Mouse (Mus musculus) liver, adult 2 months (tissue): ENCODE results near the gene Gata1. TPM values are rescaled to one million over a fixed set of nuclear protein-coding genes. Genes with fewer than 3 reads are reported as not detected.
"Not testable (repeated sequence)": the region's sequence is repeated elsewhere in the genome, so short reads cannot be mapped to it uniquely, and the experiment has no call there.

ENCODE experiments used
- DNase-seq: peaks from one replicate; pipeline ENCODE4 v3.0.0-alpha.2; 2011; ENCODE audit warnings: low read depth, low spot score; ENCODE audit errors: extremely low read depth
- H3K27ac ChIP-seq: fragments of 200-500 bp; replicated peaks from 2 replicates; pipeline ENCODE4 v1.5.1; 2012; ENCODE audit warnings: low read depth, mild to moderate bottlenecking, control low read depth, inconsistent platforms, low read length; ENCODE audit not compliant: insufficient read depth
- H3K27me3 ChIP-seq: fragments of 200-500 bp; 2 replicates; pipeline ENCODE4 v1.6.1; 2012; ENCODE audit warnings: mild to moderate bottlenecking, moderate library complexity, low read length, inconsistent platforms; ENCODE audit not compliant: control insufficient read depth, insufficient read depth
- H3K36me3 ChIP-seq: fragments of 200-500 bp; 2 replicates; pipeline ENCODE4 v1.6.1; 2012; ENCODE audit warnings: low read length, inconsistent platforms; ENCODE audit not compliant: control insufficient read depth, insufficient read depth
- H3K4me1 ChIP-seq: fragments of 200-500 bp; 2 replicates; pipeline ENCODE4 v1.6.1; 2011; ENCODE audit warnings: low read length; ENCODE audit not compliant: control insufficient read depth, insufficient read depth
- H3K4me3 ChIP-seq: fragments of 200-500 bp; 2 replicates; pipeline ENCODE4 v1.5.1; 2011; ENCODE audit warnings: low read depth, mild to moderate bottlenecking, control low read depth, low read length, moderate library complexity; ENCODE audit not compliant: insufficient read depth
- H3K79me2 ChIP-seq: fragments of 200-500 bp; 2 replicates; pipeline ENCODE4 v1.6.1; 2012; ENCODE audit warnings: inconsistent platforms, mild to moderate bottlenecking, low read length, moderate library complexity; ENCODE audit not compliant: control insufficient read depth, insufficient read depth
- H3K9ac ChIP-seq: fragments of 200-500 bp; 2 replicates; pipeline ENCODE4 v1.6.1; 2012; ENCODE audit warnings: low read depth, mild to moderate bottlenecking, control low read depth, inconsistent platforms, low read length
- CTCF ChIP-seq: fragments of 200-500 bp; IDR thresholded peaks from 2 replicates; pipeline ENCODE4 v1.5.1; 2011; ENCODE audit warnings: low read depth, low read length, control low read depth
- POLR2A ChIP-seq: fragments of 200-500 bp; IDR thresholded peaks from 2 replicates; pipeline ENCODE4 v1.6.1; 2011; ENCODE audit warnings: low read length, control low read depth; ENCODE audit not compliant: insufficient read depth; ENCODE audit errors: extremely low read depth
- WGBS: fragments of 180-500 bp; shearing (Covaris S2); methylation state at CpG from one replicate; pipeline ENCODE4 v1.1.7; 2018; 5-methylcytosine and 5-hydroxymethylcytosine counted together
- polyA plus RNA-seq: library from polyadenylated mRNA; depleted of rRNA; stranded (reverse); fragments of >200 nt; gene quantifications from 2 replicates; pipeline ENCODE4 v1.2.3, GENCODE M21; 2012; rRNA removed
- total RNA-seq: library from RNA; depleted of rRNA; stranded (reverse); fragments of >200 nt; gene quantifications from 2 replicates; pipeline ENCODE4 v1.2.3, GENCODE M21; 2014; rRNA removed

Gene Gata1
- total and polyA plus RNA-seq, 2 experiments, result 0.09 TPM; not detected in 1

DNA sequence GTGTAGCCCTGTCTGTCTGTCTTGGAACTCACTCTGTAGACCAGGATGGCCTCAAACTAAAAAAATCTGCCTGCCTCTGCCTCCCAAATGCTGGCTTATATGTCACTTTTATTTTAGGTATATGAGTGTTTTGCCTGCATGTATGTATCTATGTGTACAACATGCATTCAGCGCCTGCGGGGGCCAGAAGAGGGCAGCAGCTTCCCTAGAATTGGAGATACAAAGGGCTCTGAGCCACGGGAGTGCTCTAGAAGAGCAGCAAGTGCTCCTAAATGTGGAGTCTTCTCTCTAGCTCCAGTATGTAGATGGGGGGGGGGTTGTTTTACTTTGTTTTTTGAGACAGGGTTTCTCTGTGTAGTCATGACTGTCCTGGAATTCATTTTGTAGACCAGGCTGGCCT lies 62.2 kb downstream of the Gata1 start:
- not testable (repeated sequence) for H3K36me3 ChIP-seq, H3K27me3 ChIP-seq, DNase-seq, H3K9ac ChIP-seq, H3K4me1 ChIP-seq, H3K27ac ChIP-seq, H3K4me3 ChIP-seq, H3K79me2 ChIP-seq
- peak; percentile 22; the same call in 1 of the 2 replicates for TF ChIP-seq CTCF
- WGBS, result 7% methylated on average over 3 of the region's 3 CpGs

DNA sequence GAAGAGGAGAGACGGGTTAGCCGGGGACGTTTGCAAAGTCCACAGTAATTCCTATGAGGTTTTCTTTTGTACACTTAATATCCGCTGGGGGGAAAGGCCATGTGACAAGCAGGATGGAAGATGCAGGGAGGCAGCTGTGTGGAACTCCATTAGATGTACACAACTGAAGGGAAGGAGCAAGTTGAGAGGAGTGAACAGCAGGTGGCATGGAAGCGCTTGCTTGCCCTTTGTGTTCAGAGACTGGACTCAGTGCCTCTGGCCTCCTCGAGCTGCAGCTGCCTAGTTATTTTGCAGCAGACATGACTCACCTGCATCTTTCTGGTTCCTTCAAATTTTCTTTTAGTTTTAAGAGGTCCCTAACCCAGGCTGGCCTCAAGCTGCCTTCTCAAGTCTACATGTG lies 67.4 kb downstream of the Gata1 start:
- H3K4me3 ChIP-seq, result no peak overlapping the region
- no peak overlapping the region for H3K27ac ChIP-seq
- peaks cover 7% of the 10 kb centered on the region; the same call in 1 of the 2 replicates for H3K4me1 ChIP-seq
- H3K36me3 ChIP-seq, result no peaks in the 10 kb centered on the region; the same call in 1 of the 2 replicates
- DNase-seq, result no peak
- peak; percentile 18; the same call in 1 of the 2 replicates for TF ChIP-seq CTCF
- no peak for TF ChIP-seq POLR2A
- H3K27me3 ChIP-seq, result no peaks in the 10 kb centered on the region
- no peaks in the 10 kb centered on the region for H3K79me2 ChIP-seq
- WGBS, result 49% methylated on average over 6 of the region's 6 CpGs
- no peak overlapping the region for H3K9ac ChIP-seq

Other genes with a start within 250 kb of the Gata1 start
- gene Praf2, start 249.6 kb downstream of the Gata1 start, total RNA-seq, result 1.1 and 2.8 TPM in 2 replicates
- 7.7 and 13.9 TPM in 2 replicates for gene Praf2, start 249.6 kb downstream of the Gata1 start, polyA plus RNA-seq
- gene Ccdc120, start 227.2 kb downstream of the Gata1 start, total RNA-seq, result 0.34 and 0.37 TPM in 2 replicates
- gene Ccdc120, start 227.2 kb downstream of the Gata1 start, polyA plus RNA-seq, result 1.00 and 1.1 TPM in 2 replicates
- 4.7 and 9.4 TPM in 2 replicates for gene Tfe3, start 215.5 kb downstream of the Gata1 start, total RNA-seq
- gene Tfe3, start 215.5 kb downstream of the Gata1 start, polyA plus RNA-seq, result 15.6 and 17.0 TPM in 2 replicates
- 11.5 and 13.5 TPM in 2 replicates for gene Gripap1, start 188.3 kb downstream of the Gata1 start, total RNA-seq
- gene Gripap1, start 188.3 kb downstream of the Gata1 start, polyA plus RNA-seq, result 14.6 and 22.2 TPM in 2 replicates
- not detected in 2 replicates for gene Kcnd1, start 155.8 kb downstream of the Gata1 start, total RNA-seq
- gene Kcnd1, start 155.8 kb downstream of the Gata1 start, polyA plus RNA-seq, result 0.11 TPM in 2 replicates
- 18.0 and 22.0 TPM in 2 replicates for gene Otud5, start 136.7 kb downstream of the Gata1 start, total RNA-seq
- 14.2 and 17.0 TPM in 2 replicates for gene Otud5, start 136.7 kb downstream of the Gata1 start, polyA plus RNA-seq
- gene Pim2, start 99.8 kb downstream of the Gata1 start, total RNA-seq, result 0.74 and 1.9 TPM in 2 replicates
- 4.7 and 5.4 TPM in 2 replicates for gene Pim2, start 99.8 kb downstream of the Gata1 start, polyA plus RNA-seq
- 10.6 and 11.5 TPM in 2 replicates for gene Slc35a2, start 94.0 kb downstream of the Gata1 start, total RNA-seq
- gene Slc35a2, start 94.0 kb downstream of the Gata1 start, polyA plus RNA-seq, result 34.7 and 42.6 TPM in 2 replicates
- 14.3 and 15.3 TPM in 2 replicates for gene Pqbp1, start 78.8 kb downstream of the Gata1 start, total RNA-seq
- gene Pqbp1, start 78.8 kb downstream of the Gata1 start, polyA plus RNA-seq, result 49.1 and 51.2 TPM in 2 replicates
- 20.7 and 27.5 TPM in 2 replicates for gene Timm17b, start 78.7 kb downstream of the Gata1 start, total RNA-seq
- gene Timm17b, start 78.7 kb downstream of the Gata1 start, polyA plus RNA-seq, result 53.7 and 58.2 TPM in 2 replicates
- gene Gm10491, start 70.2 kb downstream of the Gata1 start, total RNA-seq, result not detected in 2 replicates
- not detected in 2 replicates for gene Gm10491, start 70.2 kb downstream of the Gata1 start, polyA plus RNA-seq
- not detected in 2 replicates for gene Gm10490, start 68.5 kb downstream of the Gata1 start, total RNA-seq
- not detected in 2 replicates for gene Gm10490, start 68.5 kb downstream of the Gata1 start, polyA plus RNA-seq
- gene Pcsk1n, start 58.2 kb downstream of the Gata1 start, total RNA-seq, result 0.09 TPM in 1 of 2 replicates, not detected in the other
- not detected in 2 replicates for gene Pcsk1n, start 58.2 kb downstream of the Gata1 start, polyA plus RNA-seq
- gene Eras, start 49.5 kb downstream of the Gata1 start, total RNA-seq, result not detected in 2 replicates
- not detected in 2 replicates for gene Eras, start 49.5 kb downstream of the Gata1 start, polyA plus RNA-seq
- 9.8 and 13.3 TPM in 2 replicates for gene Hdac6, start 30.2 kb downstream of the Gata1 start, total RNA-seq
- 17.5 and 19.8 TPM in 2 replicates for gene Hdac6, start 30.2 kb downstream of the Gata1 start, polyA plus RNA-seq
- not detected in 2 replicates for gene Glod5, start 40.4 kb upstream of the Gata1 start, total RNA-seq
- not detected in 2 replicates for gene Glod5, start 40.4 kb upstream of the Gata1 start, polyA plus RNA-seq
- 3.5 and 4.6 TPM in 2 replicates for gene Suv39h1, start 96.7 kb upstream of the Gata1 start, total RNA-seq
- 4.3 and 4.4 TPM in 2 replicates for gene Suv39h1, start 96.7 kb upstream of the Gata1 start, polyA plus RNA-seq
- 1.6 and 2.2 TPM in 2 replicates for gene Was, start 112.4 kb upstream of the Gata1 start, total RNA-seq
- 0.83 and 1.7 TPM in 2 replicates for gene Was, start 112.4 kb upstream of the Gata1 start, polyA plus RNA-seq
- gene Wdr13, start 154.8 kb upstream of the Gata1 start, total RNA-seq, result 16.7 and 18.5 TPM in 2 replicates
- 44.1 and 49.8 TPM in 2 replicates for gene Wdr13, start 154.8 kb upstream of the Gata1 start, polyA plus RNA-seq
- 61.7 and 67.0 TPM in 2 replicates for gene Rbm3, start 167.8 kb upstream of the Gata1 start, total RNA-seq
- gene Rbm3, start 167.8 kb upstream of the Gata1 start, polyA plus RNA-seq, result 13.2 and 24.3 TPM in 2 replicates
- 0.92 and 1.9 TPM in 2 replicates for gene Tbc1d25, start 198.1 kb upstream of the Gata1 start, total RNA-seq
- gene Tbc1d25, start 198.1 kb upstream of the Gata1 start, polyA plus RNA-seq, result 6.3 and 8.9 TPM in 2 replicates
- 243 and 273 TPM in 2 replicates for gene Ebp, start 215.4 kb upstream of the Gata1 start, total RNA-seq
- gene Ebp, start 215.4 kb upstream of the Gata1 start, polyA plus RNA-seq, result 605 and 631 TPM in 2 replicates
- gene Porcn, start 228.5 kb upstream of the Gata1 start, total RNA-seq, result 1.9 and 2.7 TPM in 2 replicates
- 8.8 and 12.6 TPM in 2 replicates for gene Porcn, start 228.5 kb upstream of the Gata1 start, polyA plus RNA-seq